12 mouse cellular contexts compared by ENCODE assay signal in the genomic region with DNA sequence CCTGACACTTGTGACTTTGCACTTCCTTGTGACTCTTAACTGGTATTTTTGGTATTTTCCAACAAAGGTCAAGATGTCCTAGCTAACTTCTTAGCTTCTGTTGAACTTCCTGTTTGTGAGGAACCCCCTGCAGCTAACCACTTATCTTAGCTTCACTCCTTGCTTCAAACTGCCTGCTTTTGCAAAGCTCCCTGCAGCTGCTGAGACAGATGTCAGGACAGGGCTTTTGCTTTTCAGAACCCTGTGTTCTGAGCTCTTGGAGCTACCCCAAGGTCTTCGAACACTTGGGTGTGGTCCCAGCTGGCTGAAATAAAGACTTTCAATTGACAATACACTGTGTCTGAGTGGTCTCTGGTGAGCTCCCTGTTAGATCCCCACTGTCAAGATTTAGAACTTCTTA.
A peak's percentile ranks its signal among the peaks of the same experiment; 100 is the strongest.
DNase-seq lines count a peak whose midpoint lies in the region; ATAC-seq and TF ChIP-seq lines count a peak whose summit lies in the region.
"Had no signal": no experiment of that assay in that cellular context is flagged by ENCODE, and none has a peak within 500 bp of the region (broad histone marks: within the 10 kb centered on the region; RNA-seq: fewer than 3 reads in every experiment).

No protein-coding gene starts in this region.

- no peaks in the 10 kb centered on the region for H3K27me3 ChIP-seq in MEL (ENCODE audit: control insufficient read depth in 1 of 2, insufficient read depth in 2 of 2, low read length in 2 of 2)
- H3K27me3 ChIP-seq: embryonic facial prominence, embryonic 13.5 days; neural tube, embryonic 12.5 days had no signal

- H3K27ac ChIP-seq in MEL (ENCODE audit: control insufficient read depth, low read depth, low read length) = peak overlapping the region; percentile 78
- H3K27ac ChIP-seq: embryonic facial prominence, embryonic 13.5 days; neural tube, embryonic 12.5 days had no signal

- no peak for TF ChIP-seq POLR2A in MEL (IDR thresholded peaks at IDR 0.05; ENCODE audit: control insufficient read depth in 1 of 2, insufficient read depth in 1 of 2, low read depth in 1 of 2, low read length in 2 of 2, poor library complexity in 1 of 2)

- intact Hi-C loops in gastrocnemius, postnatal 14 days (cut with DNase I; ENCODE audit: low total_unique reads) = no loop called here
- intact Hi-C loops in left cerebral cortex, postnatal 25 days (cut with DNase I) = no loop called here

- H3K79me2 ChIP-seq in MEL (ENCODE audit: control insufficient read depth, insufficient read depth, low read length, poor library complexity) = no peaks in the 10 kb centered on the region

- no peak for TF ChIP-seq RAD21 in MEL (IDR thresholded peaks at IDR 0.05; ENCODE audit: low read depth, low read length)

- no peak for TF ChIP-seq CTCF in MEL (IDR thresholded peaks at IDR 0.05 in 2 of 3, conservative IDR thresholded peaks at IDR 0.05 in 1 of 3; ENCODE audit: control insufficient read depth in 1 of 3, insufficient read depth in 1 of 3, low read depth in 2 of 3, low read length in 3 of 3, poor library complexity in 1 of 3, severe bottlenecking in 1 of 3)

- H3K9ac ChIP-seq in MEL (ENCODE audit: control insufficient read depth, low read depth, low read length, poor library complexity, severe bottlenecking) = peak overlapping the region; percentile 35; the same call in 1 of the 2 replicates
- H3K9ac ChIP-seq: embryonic facial prominence, embryonic 13.5 days; forebrain, postnatal 0 days; neural tube, embryonic 12.5 days had no signal

- ATAC-seq in megakaryocyte-erythroid progenitor cell, adult 5-6 weeks (replicated peaks; ENCODE audit: low FRiP score, low TSS enrichment, poor library complexity, severe bottlenecking) = peak; percentile 75
- ATAC-seq in cerebellum, adult (ENCODE audit: insufficient number of reproducible peaks, low FRiP score, low TSS enrichment) = no peak
- ATAC-seq: forebrain, postnatal 0 days had no signal

- peak; percentile 89 to 93 for TF ChIP-seq EP300 in MEL (IDR thresholded peaks at IDR 0.05; ENCODE audit: low read depth in 1 of 2, low read length in 2 of 2)

- H3K4me1 ChIP-seq in MEL (ENCODE audit: control insufficient read depth in 1 of 2, insufficient read depth in 2 of 2, low read length in 2 of 2) = peaks cover 15 to 26% of the 10 kb centered on the region in 2 experiments
- H3K4me1 ChIP-seq: embryonic facial prominence, embryonic 13.5 days; neural tube, embryonic 12.5 days had no signal

- 0 out of 4 replicates have a peak overlapping the region, but pooled peaks of 1 of the 2 experiments have one; percentile 9 for H3K4me3 ChIP-seq in MEL (ENCODE audit: control insufficient read depth in 1 of 2, insufficient read depth in 1 of 2, low read depth in 2 of 2, low read length in 2 of 2)
- H3K4me3 ChIP-seq: embryonic facial prominence, embryonic 13.5 days; neural tube, embryonic 12.5 days had no signal

- DNase-seq in testis, postnatal 14 days (ENCODE audit: low spot score) = peak; percentile 42
- no peak for DNase-seq in testis, postnatal 10 days (ENCODE audit: low spot score)
- DNase-seq in MEL (ENCODE audit: low read depth, low spot score) = peak; percentile 93
- DNase-seq in gastrocnemius, postnatal 14 days = peak; percentile 43
- no peak for DNase-seq in adrenal gland, adult 18-20 months (ENCODE audit: low spot score in 2 of 2)
- DNase-seq in left cerebral cortex, postnatal 25 days (ENCODE audit: low spot score in 2 of 2) = no peak
- DNase-seq: forebrain, postnatal 0 days; layer of hippocampus, postnatal 36 days had no signal

- H3K36me3 ChIP-seq in MEL (ENCODE audit: control insufficient read depth in 1 of 2, insufficient read depth in 2 of 2, low read length in 2 of 2) = peaks cover 0 to 14% of the 10 kb centered on the region in 2 experiments; a peak in 2 of 4 replicates
- H3K36me3 ChIP-seq: embryonic facial prominence, embryonic 13.5 days; neural tube, embryonic 12.5 days had no signal

- no peaks in the 10 kb centered on the region for H3K9me3 ChIP-seq in MEL (replicated peaks; ENCODE audit: insufficient read depth, low read length)
- H3K9me3 ChIP-seq: embryonic facial prominence, embryonic 13.5 days; neural tube, embryonic 12.5 days had no signal

TF ChIP-seq in MEL, 35 proteins besides CTCF, POLR2A, EP300 and RAD21:
- 0 out of 2 replicates have a peak, but pooled peaks have one; percentile 33 for TF ChIP-seq MYC (IDR thresholded peaks at IDR 0.05; ENCODE audit: low read depth, low read length)
- TF ChIP-seq TCF12 (IDR thresholded peaks at IDR 0.05; ENCODE audit: low read depth, low read length) = peak; percentile 94
- peak; percentile 84 for TF ChIP-seq GATA1 (IDR thresholded peaks at IDR 0.05; ENCODE audit: low read depth, low read length)
- peak; percentile 80 for TF ChIP-seq TAL1 (IDR thresholded peaks at IDR 0.05; ENCODE audit: low read length)
- peak; percentile 66 for TF ChIP-seq ELF1 (IDR thresholded peaks at IDR 0.05; ENCODE audit: low read depth, low read length)
- TF ChIP-seq SIN3A (IDR thresholded peaks at IDR 0.05; ENCODE audit: low read length) = peak; percentile 59
- no peak for TF ChIP-seq MAZ (IDR thresholded peaks at IDR 0.05; ENCODE audit: low read depth, low read length)
- TF ChIP-seq POLR2AphosphoS2 (IDR thresholded peaks at IDR 0.05; ENCODE audit: low read length) = no peak
- no peak for TF ChIP-seq ZMIZ1 (IDR thresholded peaks at IDR 0.05; ENCODE audit: low read depth, low read length)
- peak; percentile 67; the same call in 1 of the 2 replicates for TF ChIP-seq TBP (IDR thresholded peaks at IDR 0.05; ENCODE audit: low read depth, low read length)
- TF ChIP-seq ETS1 (IDR thresholded peaks at IDR 0.05; ENCODE audit: low read depth, low read length) = peak; percentile 89

Comparison
In these comparisons a context has a peak if more than half of its experiments do, and no peak if none do; other contexts are left out.
1. DNase-seq: peak in testis, postnatal 14 days (single experiment), MEL (single experiment) and gastrocnemius, postnatal 14 days (single experiment); none in testis, postnatal 10 days (single experiment), adrenal gland, adult 18-20 months (0 of 2) and left cerebral cortex, postnatal 25 days (0 of 2).